Mouse (Mus musculus) frontal cortex, adult 2 months (tissue): ENCODE data around the gene Mipep. TPM values are rescaled to one million over a fixed set of nuclear protein-coding genes. Genes with fewer than 3 reads are reported as not detected.

Experiments
- DNase-seq, 2 experiments: peaks; one replicate each; pipeline ENCODE4 v3.0.0; 2022; ENCODE audit warnings: low spot score in 1 of 2; ENCODE audit errors: extremely low spot score in 1 of 2
- polyA plus RNA-seq: library from polyadenylated mRNA; depleted of rRNA; stranded (reverse); fragments of >200 nt; gene quantifications from 2 replicates; pipeline ENCODE4 v1.2.3, GENCODE M21; 2012; rRNA removed

Mipep gene
- polyA plus RNA-seq, result 14.6 and 16.7 TPM in 2 replicates

GRCm38 (mm10) chr14:60784427-60785315 lies at the start of gene Mipep:
Gene Mipep (plus strand): TSS chr14:60784573.
- peak; percentile 62 to 94 for DNase-seq

GRCm38 (mm10) chr14:60735206-60735605 lies 49.2 kb upstream of the Mipep start:
- no peak for DNase-seq

- no peak for DNase-seq
Measured at GRCm38 (mm10) chr14:60735848-60736547, 48.4 kb upstream of the Mipep start.

GRCm38 (mm10) chr14:60736591-60737192 lies 47.7 kb upstream of the Mipep start:
- DNase-seq, result peak in 1 of 2 experiments; percentile 26

- DNase-seq, result no peak
Measured at GRCm38 (mm10) chr14:60737202-60737611, 47.2 kb upstream of the Mipep start.

- no peak for DNase-seq
Measured at GRCm38 (mm10) chr14:60738434-60738938, 45.9 kb upstream of the Mipep start.

- DNase-seq, result no peak
Measured at GRCm38 (mm10) chr14:60739155-60739554, 45.2 kb upstream of the Mipep start.

GRCm38 (mm10) chr14:60739616-60740015 lies 44.8 kb upstream of the Mipep start:
- DNase-seq, result no peak

- no peak for DNase-seq
Measured at GRCm38 (mm10) chr14:60740507-60740906, 43.9 kb upstream of the Mipep start.

- no peak for DNase-seq
Measured at GRCm38 (mm10) chr14:60741033-60741432, 43.3 kb upstream of the Mipep start.

- DNase-seq, result no peak
Measured at GRCm38 (mm10) chr14:60741490-60741981, 42.8 kb upstream of the Mipep start.

- DNase-seq, result no peak
Measured at GRCm38 (mm10) chr14:60743681-60744080, 40.7 kb upstream of the Mipep start.

GRCm38 (mm10) chr14:60745201-60745600 lies 39.2 kb upstream of the Mipep start:
- DNase-seq, result no peak

GRCm38 (mm10) chr14:60746141-60746540 lies 38.2 kb upstream of the Mipep start:
- no peak for DNase-seq

GRCm38 (mm10) chr14:60747154-60747870 lies 37.1 kb upstream of the Mipep start:
- no peak for DNase-seq

- DNase-seq, result no peak
Measured at GRCm38 (mm10) chr14:60749880-60750279, 34.5 kb upstream of the Mipep start.

GRCm38 (mm10) chr14:60751581-60751980 lies 32.8 kb upstream of the Mipep start:
- DNase-seq, result no peak

- DNase-seq, result no peak
Measured at GRCm38 (mm10) chr14:60752892-60753800, 31.2 kb upstream of the Mipep start.

GRCm38 (mm10) chr14:60753801-60754126 lies 30.6 kb upstream of the Mipep start:
- DNase-seq, result no peak
